Mouse (Mus musculus) myocyte (in vitro differentiated cells): ENCODE results near the gene Adamts10.

Source experiments
- CEBPB ChIP-seq: IDR thresholded peaks from 2 replicates; pipeline ENCODE4 v1.6.1; 2011; ENCODE audit warnings: mild to moderate bottlenecking, moderate library complexity; ENCODE audit not compliant: poor library complexity, insufficient read depth, severe bottlenecking
- POLR2A ChIP-seq: IDR thresholded peaks from one replicate; pipeline ENCODE4 v1.6.1; 2011; ENCODE audit warnings: low read depth, mild to moderate bottlenecking, control low read depth, moderate library complexity; ENCODE audit not compliant: insufficient read length
- TCF12 ChIP-seq: IDR thresholded peaks from one replicate; pipeline ENCODE4 v1.6.1; 2011; ENCODE audit warnings: mild to moderate bottlenecking, control low read depth; ENCODE audit not compliant: poor library complexity, insufficient read depth, severe bottlenecking

DNA sequence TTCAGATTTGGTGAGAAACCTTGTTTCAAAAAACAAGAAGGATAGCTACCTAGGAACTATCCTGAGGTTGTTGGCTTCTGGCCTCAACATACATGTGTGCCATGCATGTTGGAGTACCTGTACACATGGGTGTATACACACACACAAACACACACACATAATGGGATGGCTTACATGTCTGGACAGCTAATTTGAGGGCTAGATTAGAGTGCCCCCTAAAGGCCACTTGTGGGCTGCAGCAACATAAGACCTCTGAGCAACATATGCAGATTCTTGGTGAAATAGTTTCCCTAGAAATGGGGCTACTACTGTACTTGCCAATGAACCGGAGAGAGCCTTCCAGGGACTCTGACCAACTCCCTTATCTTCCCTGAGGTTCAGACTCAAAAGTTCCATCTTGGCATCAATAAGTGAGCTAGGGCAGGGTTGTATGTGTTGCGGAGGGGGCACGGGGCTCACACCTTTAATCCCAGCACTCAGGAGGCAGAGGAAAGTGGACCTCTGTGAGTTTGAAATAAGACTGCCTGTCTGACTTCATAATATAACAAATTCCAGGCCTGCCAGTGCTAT, 15.2 kb downstream of the Adamts10 start:
- TF ChIP-seq TCF12: no peak
- TF ChIP-seq POLR2A: no peak
- no peak for TF ChIP-seq CEBPB
